Mouse (Mus musculus) embryonic stem cell, embryonic (primary cell): ENCODE data around the gene Spred3.

ENCODE experiments used
- CTCF ChIA-PET, 4 experiments: fragments of 300-600 bp in 2 of 4; fragments of 350-600 bp in 2 of 4; sonication (Branson Sonifier 250); formaldehyde crosslinking; loops; one replicate each; lab custom pipeline; 2022; ENCODE audit warnings: inconsistent platforms in 2 of 4; lab: Charles Lee
- POLR2A ChIA-PET, 4 experiments: fragments of 300-600 bp in 2 of 4; fragments of 350-600 bp in 2 of 4; sonication (Branson Sonifier 250); formaldehyde crosslinking; loops; one replicate each; lab custom pipeline; 2022; ENCODE audit warnings: antibody characterized with exemption in 4 of 4, inconsistent platforms in 1 of 4; lab: Charles Lee

Spred3 gene

GRCm38 (mm10) chr7:29155838-29156782 lies 14.1 kb downstream of the Spred3 start, which contains the start of gene Fam98c:
Gene Fam98c, minus strand, starts transcription at chr7:29156234.
- ChIA-PET POLR2A (interaction anchor here (0.6 to 6.2 kb wide), 77 partner anchors 7 to 827 kb away, joined by 3 to 41 read pairs (median 4); partner anchors contain the start of genes Ggn (in 3 of the 4), Spred3 (in 3 of the 4), Psmd8 (in 2 of the 4) and Rasgrp4 (in 2 of the 4)), CTCF (interaction anchor here (0.6 to 2.6 kb wide), 43 partner anchors 9 to 1458 kb away, joined by 3 to 25 read pairs (median 3); partner anchors contain the start of genes Ggn (in 3 of the 4), Spred3 (in 2 of the 4), Kcnk6 (in 1 of the 4) and Ppp1r14a (in 1 of the 4))

DNA sequence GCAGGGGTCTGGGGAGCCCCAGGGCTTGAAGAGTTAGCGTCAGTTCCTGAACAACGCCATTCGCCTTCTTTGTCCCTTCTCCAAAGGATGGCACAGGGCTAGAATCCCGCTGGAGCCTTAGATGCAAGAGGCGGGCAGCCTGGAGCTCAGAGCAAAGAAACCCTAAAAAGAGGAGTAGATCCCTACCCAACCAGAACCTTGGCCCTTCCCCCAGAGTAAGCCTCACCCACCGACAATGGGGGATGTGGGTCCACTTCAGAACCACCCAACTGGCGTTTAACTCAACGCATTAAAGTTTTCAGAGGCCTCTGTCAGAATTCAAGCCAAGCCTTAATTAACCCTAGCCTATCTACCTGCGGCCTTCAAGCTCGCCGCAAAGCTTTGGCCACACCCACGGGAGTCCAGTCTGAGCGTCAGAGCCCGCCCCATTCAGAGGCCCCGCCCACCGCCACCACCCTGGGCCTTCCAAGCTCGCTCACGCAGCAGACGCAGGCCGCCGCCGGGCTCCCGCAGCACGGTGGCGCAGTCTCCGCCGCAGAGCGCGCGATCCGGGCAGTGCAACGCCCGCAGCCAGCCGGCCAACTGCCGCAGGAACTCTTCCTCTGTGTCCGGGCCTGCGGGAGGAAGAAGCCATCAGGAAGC lies 14.9 kb downstream of the Spred3 start:
- ChIA-PET CTCF (interaction anchor here (0.5 to 2.6 kb wide), 36 partner anchors 7 to 1459 kb away, joined by 3 to 25 read pairs (median 3); partner anchors contain the start of genes Ggn (in 2 of the 4), Ryr1 (in 2 of the 4), Catsperg1 (in 1 of the 4) and Kcnk6 (in 1 of the 4)), POLR2A (interaction anchor here (0.5 to 6.2 kb wide), 78 partner anchors 8 to 1898 kb away, joined by 3 to 41 read pairs (median 4); partner anchors contain the start of genes Ggn (in 3 of the 4), Spred3 (in 3 of the 4), Psmd8 (in 2 of the 4) and Rasgrp4 (in 2 of the 4))

- ChIA-PET CTCF (interaction anchor here (0.6 to 2.5 kb wide), 22 partner anchors 8 to 1018 kb away, joined by 3 to 16 read pairs (median 4); partner anchors contain the start of genes Psmd8 (in 2 of the 4), Ryr1 (in 2 of the 4), 2200002D01Rik (in 1 of the 4) and Ggn (in 1 of the 4)), POLR2A (interaction anchor here (0.5 to 6.2 kb wide), 32 partner anchors 9 to 187 kb away, joined by 3 to 41 read pairs (median 4); partner anchors contain the start of genes Ggn (in 2 of the 4), Psmd8 (in 2 of the 4), Rasgrp4 (in 2 of the 4) and Spred3 (in 2 of the 4))
Observed at GRCm38 (mm10) chr7:29154018-29154720, 16.0 kb downstream of the Spred3 start.

DNA sequence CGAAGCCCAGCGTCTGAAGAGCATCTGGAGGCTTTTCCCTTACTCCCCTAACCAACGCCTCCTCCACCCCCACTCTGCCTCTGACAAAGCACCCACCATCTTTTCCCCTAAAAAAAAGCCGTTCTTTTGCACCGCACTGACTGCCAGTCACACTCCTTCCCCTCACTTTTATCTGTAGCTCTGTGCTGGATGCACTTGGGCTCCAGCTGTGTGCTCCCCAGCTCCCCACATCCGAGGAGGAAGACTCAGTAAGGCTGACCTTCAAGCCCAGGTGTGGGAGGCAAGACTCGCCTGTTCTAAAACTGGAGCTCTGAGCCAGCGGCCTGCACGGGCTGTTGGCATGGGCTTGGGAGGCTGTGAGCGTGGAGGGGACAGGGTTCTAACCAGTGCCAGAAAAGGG lies 18.7 kb downstream of the Spred3 start:
- POLR2A ChIA-PET: interaction anchor here in 3 of 4 experiments (0.5 to 1.3 kb wide), 7 partner anchors 14 to 83 kb away, joined by 3 read pairs; partner anchors contain the start of genes Ggn (in 1 of the 3) and Spred3 (in 1 of the 3)
- CTCF ChIA-PET: interaction anchor here in 2 of 4 experiments (0.8 to 1.5 kb wide), 2 partner anchors 34 to 150 kb away, joined by 4 to 10 read pairs; no protein-coding TSS in a partner anchor

DNA sequence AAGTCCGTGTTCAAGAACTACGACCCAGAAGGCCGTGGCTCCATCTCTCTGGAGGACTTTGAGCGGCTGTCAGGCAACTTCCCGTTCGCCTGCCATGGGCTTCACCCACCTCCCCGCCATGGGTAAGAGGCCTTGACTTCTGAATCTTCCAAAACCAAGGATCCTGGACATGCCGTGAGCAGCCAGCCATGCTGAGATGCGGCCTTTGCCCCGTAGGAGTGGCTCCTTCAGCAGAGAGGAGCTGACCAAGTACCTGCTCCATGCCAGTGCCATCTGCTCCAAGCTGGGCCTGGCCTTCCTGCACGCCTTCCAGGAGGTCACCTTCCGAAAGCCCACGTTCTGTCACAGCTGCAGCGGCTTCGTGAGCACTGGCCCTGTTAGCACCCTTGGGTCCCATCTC lies 21.4 kb downstream of the Spred3 start:
- ChIA-PET CTCF (interaction anchor here in 2 of 4 experiments (0.6 to 1.1 kb wide), 2 partner anchors 22 to 158 kb away, joined by 3 to 6 read pairs; no protein-coding TSS in a partner anchor), POLR2A (interaction anchor here in 2 of 4 experiments (0.7 to 2.1 kb wide), 9 partner anchors 8 to 173 kb away, joined by 3 to 6 read pairs (median 4); partner anchors contain the start of genes Fam98c (in 1 of the 2), Ggn (in 1 of the 2), Spred3 (in 1 of the 2) and Yif1b (in 1 of the 2))

DNA sequence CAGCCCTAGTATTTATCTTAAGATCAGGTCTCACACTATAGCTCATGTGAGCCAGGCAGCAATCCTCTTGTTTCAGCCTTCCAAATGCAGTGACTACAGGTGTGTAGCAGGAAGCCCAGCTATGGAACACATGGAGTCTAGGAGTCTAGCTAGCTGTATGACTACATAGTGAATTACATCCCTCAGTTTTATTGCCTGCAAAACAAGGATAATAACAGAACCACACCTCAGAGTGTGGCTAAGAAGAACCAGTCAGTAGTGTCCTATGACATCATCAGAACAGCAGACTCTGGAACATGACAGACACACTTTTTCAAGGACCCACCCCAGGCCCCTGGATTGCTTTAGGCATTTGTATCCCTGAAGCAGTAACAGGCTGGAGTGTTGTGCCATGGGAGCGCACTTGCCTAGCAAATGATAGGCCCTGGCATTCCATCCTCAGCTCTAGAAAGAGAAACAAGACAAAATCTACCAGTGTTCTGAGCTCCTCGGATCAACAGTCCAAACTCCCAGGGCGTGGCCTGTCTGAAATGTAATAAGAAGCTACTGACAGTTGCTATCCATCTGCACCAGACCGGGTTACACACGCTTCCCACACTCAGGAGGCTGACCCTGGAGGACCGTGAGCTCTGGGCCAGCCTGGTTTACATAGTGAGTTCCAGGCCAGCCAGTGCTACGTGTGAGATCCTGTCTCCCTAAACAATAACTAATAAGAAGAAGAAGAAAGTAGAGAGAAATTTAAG lies 23.4 kb downstream of the Spred3 start:
- CTCF ChIA-PET: interaction anchor here in 2 of 4 experiments (1.0 to 2.2 kb wide), 3 partner anchors 9 to 11 kb away, joined by 3 to 5 read pairs (median 3); partner anchors contain the start of gene Fam98c (in 1 of the 2)
- POLR2A ChIA-PET: interaction anchor here (0.5 to 4.3 kb wide), 12 partner anchors 8 to 1342 kb away, joined by 3 to 35 read pairs (median 4); partner anchors contain the start of genes Fam98c (in 1 of the 4) and Rasgrp4 (in 1 of the 4)

DNA sequence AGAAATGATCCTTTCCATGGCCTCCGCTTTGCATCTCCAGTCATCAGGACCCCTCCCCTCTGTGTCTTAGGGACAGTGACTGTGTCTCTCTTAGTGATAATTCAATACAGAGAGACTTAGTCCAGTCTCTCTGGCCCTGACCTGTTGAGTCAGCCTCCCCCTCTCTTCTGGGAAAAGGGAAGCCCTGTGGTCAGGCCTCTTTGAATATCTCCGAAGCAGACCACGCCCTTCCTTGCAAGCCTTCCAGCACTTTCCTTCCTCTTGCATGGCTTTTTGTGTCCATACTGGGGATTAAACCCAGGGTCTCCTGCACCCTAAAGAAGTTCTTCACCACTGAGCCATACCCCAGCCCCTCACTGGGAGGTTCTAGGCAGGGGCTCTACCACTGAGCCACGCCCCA lies 26.2 kb downstream of the Spred3 start:
- CTCF ChIA-PET: interaction anchor here in 3 of 4 experiments (0.6 to 1.4 kb wide), 4 partner anchors 11 to 999 kb away, joined by 3 to 4 read pairs (median 4); partner anchors contain the start of gene Fam98c (in 1 of the 3)
- POLR2A ChIA-PET: interaction anchor here in 3 of 4 experiments (0.8 to 4.3 kb wide), 8 partner anchors 9 to 36 kb away, joined by 3 to 35 read pairs (median 4); partner anchors contain the start of genes Fam98c (in 1 of the 3), Psmd8 (in 1 of the 3) and Ryr1 (in 1 of the 3)

DNA sequence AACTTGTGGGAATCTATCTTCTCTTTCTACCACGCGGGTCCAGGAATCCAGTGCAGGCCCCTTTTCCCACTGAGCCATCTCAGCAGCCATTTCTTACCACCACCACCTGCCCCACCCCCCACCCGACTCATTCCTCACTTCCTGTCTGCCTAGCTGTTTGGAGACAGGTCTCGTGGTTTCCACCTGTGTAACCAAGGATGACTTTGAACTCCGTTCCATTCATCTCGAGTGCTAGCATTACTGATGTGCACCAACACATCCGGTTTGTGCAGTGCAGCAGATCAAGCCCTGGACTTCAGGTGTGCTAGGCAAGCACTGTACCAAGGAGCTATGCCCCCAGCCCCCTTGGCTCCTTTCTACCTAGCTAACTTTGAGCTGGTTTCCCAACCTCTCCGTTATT lies 28.8 kb downstream of the Spred3 start:
- ChIA-PET POLR2A (interaction anchor here in 2 of 4 experiments (1.1 to 2.0 kb wide), 3 partner anchors 13 to 34 kb away, joined by 3 to 8 read pairs (median 5); no protein-coding TSS in a partner anchor), CTCF (interaction anchor here in 1 of 4 experiments (1.6 kb wide), 1 partner anchor 14 kb away, joined by 4 read pairs; no protein-coding TSS in a partner anchor)

- CTCF ChIA-PET: interaction anchor here in 1 of 4 experiments (0.6 kb wide), 1 partner anchor 16 kb away, joined by 3 read pairs; no protein-coding TSS in a partner anchor
- POLR2A ChIA-PET: interaction anchor here in 2 of 4 experiments (1.6 to 3.1 kb wide), 4 partner anchors 10 to 41 kb away, joined by 5 to 21 read pairs (median 7); partner anchors contain the start of gene Psmd8 (in 1 of the 2)
Observed at GRCm38 (mm10) chr7:29139237-29139636, 31.0 kb downstream of the Spred3 start.

DNA sequence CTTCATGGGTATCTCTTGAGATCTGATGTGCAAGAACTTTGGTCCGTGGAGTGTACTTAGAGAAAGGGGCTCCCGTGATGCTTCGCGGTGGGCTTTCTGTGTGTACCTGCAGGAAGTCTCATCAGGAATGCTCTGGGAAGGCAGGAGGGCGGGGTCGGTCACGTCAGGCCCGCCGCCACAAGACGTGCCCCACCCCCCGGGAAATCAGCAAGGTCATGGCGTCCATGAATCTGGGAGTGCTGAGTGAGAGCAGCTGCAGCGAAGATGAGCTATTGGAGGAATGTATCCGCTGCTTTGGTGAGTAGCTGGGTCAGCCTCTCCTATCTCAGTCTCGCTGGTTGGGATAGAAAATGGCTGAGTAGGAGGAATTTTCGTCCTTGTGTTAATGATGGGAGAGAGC lies 32.8 kb downstream of the Spred3 start:
- POLR2A ChIA-PET: interaction anchor here in 3 of 4 experiments (0.5 to 3.1 kb wide), 25 partner anchors 10 to 504 kb away, joined by 3 to 21 read pairs (median 4); partner anchors contain the start of genes Psmd8 (in 2 of the 3), Ryr1 (in 2 of the 3), Fam98c (in 1 of the 3) and Ggn (in 1 of the 3)
- CTCF ChIA-PET: interaction anchor here in 2 of 4 experiments (0.5 to 1.0 kb wide), 7 partner anchors 11 to 404 kb away, joined by 3 to 6 read pairs (median 3); partner anchors contain the start of genes Fam98c (in 1 of the 2) and Ryr1 (in 1 of the 2)

- ChIA-PET POLR2A (interaction anchor here (0.6 to 1.7 kb wide), 19 partner anchors 8 to 425 kb away, joined by 3 to 7 read pairs (median 3); partner anchors contain the start of genes Ryr1 (in 2 of the 4), Fam98c (in 1 of the 4), Psmd8 (in 1 of the 4) and Sipa1l3 (in 1 of the 4)), CTCF (interaction anchor here in 3 of 4 experiments (0.6 to 2.0 kb wide), 8 partner anchors 8 to 333 kb away, joined by 3 to 14 read pairs (median 4); partner anchors contain the start of gene Ryr1 (in 1 of the 3))
Observed at GRCm38 (mm10) chr7:29134693-29135386, 35.4 kb downstream of the Spred3 start, which contains the start of gene Rasgrp4. Gene Rasgrp4, plus strand, starts transcription at chr7:29134851.

DNA sequence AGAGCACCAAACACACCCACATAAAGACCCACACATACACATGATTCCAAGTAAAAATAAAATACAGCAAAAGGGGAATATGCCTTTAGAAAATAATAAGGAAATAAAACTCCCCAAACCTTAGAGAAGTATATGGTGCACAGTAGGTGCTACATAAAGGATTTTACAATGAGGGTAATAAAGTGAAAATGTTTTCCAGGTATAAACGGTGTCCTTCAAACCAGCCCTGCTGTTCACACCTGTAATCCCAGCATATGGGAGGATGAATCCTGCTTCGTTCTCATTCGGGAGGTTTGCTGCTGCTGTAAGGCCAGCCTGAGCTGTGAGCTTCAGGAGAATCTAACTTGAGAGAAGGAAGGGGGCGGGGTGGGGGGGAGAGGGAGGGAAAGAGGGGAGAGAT lies 36.0 kb downstream of the Spred3 start:
- ChIA-PET POLR2A (interaction anchor here in 2 of 4 experiments (0.6 to 1.7 kb wide), 7 partner anchors 13 to 368 kb away, joined by 3 to 7 read pairs (median 3); partner anchors contain the start of genes Fam98c (in 1 of the 2) and Sirt2 (in 1 of the 2)), CTCF (interaction anchor here in 2 of 4 experiments (1.4 to 2.0 kb wide), 2 partner anchors 8 to 9 kb away, joined by 6 to 14 read pairs; partner anchors contain the start of gene Ryr1 (in 1 of the 2))

- POLR2A ChIA-PET: no interaction called here
- CTCF ChIA-PET: interaction anchor here in 2 of 4 experiments (0.6 to 1.4 kb wide), 12 partner anchors 16 to 402 kb away, joined by 3 to 7 read pairs (median 4); partner anchors contain the start of genes Ggn (in 1 of the 2), Psmd8 (in 1 of the 2) and Spred3 (in 1 of the 2)
Observed at GRCm38 (mm10) chr7:29128725-29129124, 41.5 kb downstream of the Spred3 start.
